Comparison of ENCODE assay signal across 8 mouse cellular contexts in genomic region chr3:88081345-88082223, GRCm38 (mm10). TPM values are rescaled to one million over a fixed set of nuclear protein-coding genes. Genes with fewer than 3 reads are reported as not detected.
DNase-seq lines count a peak whose midpoint lies in the region; ATAC-seq and TF ChIP-seq lines count a peak whose summit lies in the region.

Gene Iqgap3, plus strand, starts transcription at chr3:88081971.

- peak within 1 kb of the TSS; percentile 58 for H3K9ac ChIP-seq in hindbrain, embryonic 12.5 days

- peak within 1 kb of the TSS; percentile 82 for H3K4me2 ChIP-seq in hindbrain, embryonic 12.5 days (replicated peaks)

- H3K4me1 ChIP-seq in hindbrain, embryonic 12.5 days, result peaks cover 13% of the 10 kb centered on the region

- peak within 1 kb of the TSS; percentile 50 for H3K4me3 ChIP-seq in hindbrain, embryonic 12.5 days

- DNase-seq in Patski (ENCODE audit: low read depth, low spot score), result peak; percentile 65
- peak; percentile 94 to 96 for DNase-seq in cerebellum, postnatal 10 days
- DNase-seq in frontal cortex, postnatal 10 days (ENCODE audit: low spot score in 2 of 2), result peak; percentile 83 to 86
- DNase-seq in layer of hippocampus, postnatal 14 days (ENCODE audit: low spot score in 2 of 2), result peak; percentile 81 to 91
- DNase-seq in lung, postnatal 10 days, result peak; percentile 95
- peak; percentile 79 for DNase-seq in ovary, postnatal 14 days (ENCODE audit: low spot score)
- peak; percentile 67 to 78 for DNase-seq in thymus, postnatal 10 days (ENCODE audit: low spot score in 2 of 2)

- CTCF ChIA-PET in Patski (lab: Charles Lee), result interaction anchor here (1.0 to 2.4 kb wide), 7 partner anchors 10 to 96 kb away, joined by 3 to 10 read pairs (median 4); no protein-coding TSS in a partner anchor

- in situ Hi-C loops in Patski (cut with MboI; ENCODE audit: low pct_unique_long_range_greater_than_20kb), result no loop called here

- H3K36me3 ChIP-seq in hindbrain, embryonic 12.5 days, result peaks cover 3% of the 10 kb centered on the region; the same call in 1 of the 2 replicates

- TF ChIP-seq CTCF in Patski (IDR thresholded peaks at IDR 0.05), result no peak

- POLR2A ChIA-PET in Patski (lab: Charles Lee), result interaction anchor here (0.8 to 1.0 kb wide), 2 partner anchors 32 to 62 kb away, joined by 3 read pairs; no protein-coding TSS in a partner anchor

- H3K27me3 ChIP-seq in Patski, result peaks cover 7% of the 10 kb centered on the region
- H3K27me3 ChIP-seq in hindbrain, embryonic 12.5 days, result 0 out of 2 replicates have a peak, but pooled peaks cover 3% of the 10 kb centered on the region

- peak; percentile 55 for ATAC-seq in Patski
- ATAC-seq in hindbrain, embryonic 12.5 days (ENCODE audit: low FRiP score), result peak; percentile 90

- WGBS in hindbrain, embryonic 12.5 days, result 20% methylated on average over 33 of the region's 33 CpGs

- no peaks in the 10 kb centered on the region for H3K9me3 ChIP-seq in hindbrain, embryonic 12.5 days (replicated peaks)

- H3K27ac ChIP-seq in hindbrain, embryonic 12.5 days, result peak within 1 kb of the TSS; percentile 40; the same call in 1 of the 2 replicates

RNA-seq across cellular contexts. Expression of gene Iqgap3, which starts in this region (rescaled TPM):
- 55.8 TPM for polyA plus RNA-seq in Patski (2021)
- 14.7 and 14.9 TPM in 2 replicates for polyA plus RNA-seq in hindbrain, embryonic 12.5 days (2016; fragmentation: Nextera tagmentation; extraction: Ambion mirVana)
- total RNA-seq in layer of hippocampus, postnatal 14 days (2021), result 1 to 10 TPM in 1 of 2 experiments, under 1 TPM in 1; 0.91 to 1.2 TPM

Comparison
In these comparisons a context has a peak if more than half of its experiments do, and no peak if none do; other contexts are left out.
1. Peak in every context shown above with its lines: DNase-seq, ATAC-seq, H3K4me3 ChIP-seq and H3K27ac ChIP-seq.